ENCODE assay signal across 9 mouse cellular contexts in the genomic region with DNA sequence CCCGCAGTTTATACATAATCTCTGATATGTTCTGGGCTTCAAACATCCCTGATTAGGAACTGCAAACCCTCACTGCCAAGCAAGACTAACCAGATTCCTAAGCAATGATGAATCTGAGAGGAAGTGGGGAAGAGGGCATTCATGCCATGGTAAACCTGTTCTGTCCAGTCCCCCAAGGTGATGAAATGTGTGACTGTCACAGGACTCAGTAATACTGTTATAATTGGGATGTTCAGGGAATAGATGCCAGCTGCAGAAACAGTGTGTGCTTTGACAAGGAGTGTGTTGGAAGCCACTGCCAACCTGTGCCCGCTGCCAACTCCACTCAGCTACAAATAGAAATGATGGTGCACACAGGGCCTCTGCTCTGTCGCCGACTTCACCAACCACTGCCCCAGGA.
DNase-seq lines count a peak whose midpoint lies in the region; TF ChIP-seq lines count a peak whose summit lies in the region.
"Had no signal": no experiment of that assay in that cellular context is flagged by ENCODE, and none has a peak within 500 bp of the region (broad histone marks: within the 10 kb centered on the region; RNA-seq: fewer than 3 reads in every experiment).

No protein-coding gene starts in this region.

- WGBS in thymus, adult 2 months = 99% methylated on average over 4 of the region's 4 CpGs

- peak; percentile 5 for DNase-seq in kidney, postnatal 14 days
- no peak for DNase-seq in kidney, adult 8-10 months
- DNase-seq in frontal cortex, adult 2 months (ENCODE audit: extremely low spot score in 1 of 2, low spot score in 1 of 2) = peak; percentile 12 to 31
- peak; percentile 26 to 65 for DNase-seq in layer of hippocampus, adult 18-20 months (ENCODE audit: low spot score in 2 of 2)
- DNase-seq in right cerebral cortex, postnatal 4 days = peak; percentile 18
- no peak for DNase-seq in thymus, postnatal 25 days
- no peak for DNase-seq in thymus, adult 2 months

- no peaks in the 10 kb centered on the region for H3K36me3 ChIP-seq in thymus, adult 2 months (ENCODE audit: control insufficient read depth, insufficient read depth, low read length)
- H3K36me3 ChIP-seq: heart, embryonic 13.5 days; lung, embryonic 15.5 days had no signal

- H3K27me3 ChIP-seq in thymus, adult 2 months (ENCODE audit: control insufficient read depth, insufficient read depth, low read length) = no peaks in the 10 kb centered on the region
- H3K27me3 ChIP-seq: heart, embryonic 13.5 days; lung, embryonic 15.5 days had no signal

- no peak for TF ChIP-seq POLR2A in thymus, adult 2 months (IDR thresholded peaks at IDR 0.05; ENCODE audit: control insufficient read depth, extremely low read depth, insufficient read depth, low read length, poor library complexity)

- no peaks in the 10 kb centered on the region; the same call in 1 of the 2 replicates for H3K4me1 ChIP-seq in thymus, adult 2 months (replicated peaks; ENCODE audit: control insufficient read depth, insufficient read depth, low read length)
- H3K4me1 ChIP-seq: lung, embryonic 15.5 days had no signal

- H3K27ac ChIP-seq in thymus, adult 2 months (ENCODE audit: control insufficient read depth, insufficient read depth, low read length) = no peak overlapping the region
- H3K27ac ChIP-seq: heart, embryonic 13.5 days; lung, embryonic 15.5 days had no signal

- H3K4me3 ChIP-seq in thymus, adult 2 months (ENCODE audit: control insufficient read depth, insufficient read depth, low read length) = no peak overlapping the region
- H3K4me3 ChIP-seq: heart, embryonic 13.5 days; lung, embryonic 15.5 days had no signal

- TF ChIP-seq CTCF in thymus, adult 2 months (IDR thresholded peaks at IDR 0.05; ENCODE audit: borderline replicate concordance, control insufficient read depth, extremely low read depth, insufficient read depth, low read length, poor library complexity) = no peak

Comparison
In these comparisons a context has a peak if more than half of its experiments do, and no peak if none do; other contexts are left out.
1. DNase-seq: peak in kidney, postnatal 14 days (single experiment), frontal cortex, adult 2 months (2 of 2), layer of hippocampus, adult 18-20 months (2 of 2) and right cerebral cortex, postnatal 4 days (single experiment); none in kidney, adult 8-10 months (0 of 2), thymus, postnatal 25 days (single experiment) and thymus, adult 2 months (single experiment).